ENCODE assay signal across 15 mouse cellular contexts in the genomic region with DNA sequence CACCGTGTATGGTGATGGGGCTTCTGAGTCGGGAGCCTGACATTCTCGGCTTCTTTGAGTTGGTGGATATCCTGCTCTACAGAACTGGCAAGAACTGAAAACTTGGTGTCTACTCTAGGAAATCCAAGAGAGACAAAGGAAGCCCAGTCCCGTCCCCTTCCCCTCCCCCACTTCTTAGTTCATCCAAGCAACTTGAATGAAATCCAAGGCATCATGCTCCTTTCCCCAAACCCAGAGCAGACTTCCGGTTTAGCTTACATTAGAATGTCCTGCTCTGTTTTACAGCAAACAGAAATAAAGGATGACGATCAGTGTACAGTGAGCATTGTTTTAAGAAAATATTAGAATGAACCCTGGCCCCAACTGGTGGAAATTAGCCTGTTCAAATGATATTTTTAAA. TPM values are rescaled to one million over a fixed set of nuclear protein-coding genes. Genes with fewer than 3 reads are reported as not detected.
DNase-seq lines count a peak whose midpoint lies in the region; ATAC-seq and TF ChIP-seq lines count a peak whose summit lies in the region.
"Had no signal": no experiment of that assay in that cellular context is flagged by ENCODE, and none has a peak within 500 bp of the region (broad histone marks: within the 10 kb centered on the region; RNA-seq: fewer than 3 reads in every experiment).

No protein-coding gene starts in this region.

- H3K9me3 ChIP-seq in hindbrain, postnatal 0 days (ENCODE audit: low read length), result no peaks in the 10 kb centered on the region
- no peaks in the 10 kb centered on the region for H3K9me3 ChIP-seq in hindbrain, embryonic 14.5 days (ENCODE audit: control insufficient read depth, low read length)
- no peaks in the 10 kb centered on the region for H3K9me3 ChIP-seq in midbrain, embryonic 10.5 days (replicated peaks)
- no peaks in the 10 kb centered on the region for H3K9me3 ChIP-seq in midbrain, embryonic 11.5 days (ENCODE audit: control insufficient read depth, low read length)
- H3K9me3 ChIP-seq in kidney, postnatal 0 days (replicated peaks; ENCODE audit: low read length), result no peaks in the 10 kb centered on the region
- H3K9me3 ChIP-seq: embryonic facial prominence, embryonic 13.5 days; hindbrain, embryonic 13.5 days; liver, embryonic 15.5 days; midbrain, embryonic 15.5 days had no signal

- no peak for ATAC-seq in hindbrain, postnatal 0 days
- ATAC-seq in hindbrain, embryonic 14.5 days (ENCODE audit: low FRiP score), result no peak
- ATAC-seq in midbrain, embryonic 11.5 days (ENCODE audit: low FRiP score), result no peak
- ATAC-seq in kidney, postnatal 0 days (replicated peaks; ENCODE audit: low FRiP score, low read depth), result no peak
- ATAC-seq: forebrain, embryonic 16.5 days; midbrain, embryonic 15.5 days had no signal

- H3K4me2 ChIP-seq in hindbrain, postnatal 0 days (ENCODE audit: low read depth, low read length), result no peak overlapping the region
- H3K4me2 ChIP-seq in hindbrain, embryonic 14.5 days (replicated peaks), result no peak overlapping the region
- no peak overlapping the region for H3K4me2 ChIP-seq in midbrain, embryonic 11.5 days
- H3K4me2 ChIP-seq in kidney, postnatal 0 days (ENCODE audit: low read length), result no peak overlapping the region
- H3K4me2 ChIP-seq: embryonic facial prominence, embryonic 13.5 days; hindbrain, embryonic 13.5 days; liver, embryonic 15.5 days; midbrain, embryonic 15.5 days had no signal

- TF ChIP-seq POLR2A in olfactory bulb, adult 2 months (IDR thresholded peaks at IDR 0.05; ENCODE audit: insufficient read depth, low read depth, low read length), result no peak

- no peaks in the 10 kb centered on the region for H3K36me3 ChIP-seq in hindbrain, postnatal 0 days (ENCODE audit: insufficient read depth, low read length)
- no peaks in the 10 kb centered on the region for H3K36me3 ChIP-seq in hindbrain, embryonic 14.5 days (replicated peaks; ENCODE audit: control insufficient read depth, insufficient read depth)
- H3K36me3 ChIP-seq in midbrain, embryonic 10.5 days, result no peaks in the 10 kb centered on the region
- H3K36me3 ChIP-seq in midbrain, embryonic 11.5 days (ENCODE audit: control insufficient read depth, insufficient read depth, low read length), result no peaks in the 10 kb centered on the region
- H3K36me3 ChIP-seq in kidney, postnatal 0 days (ENCODE audit: insufficient read depth, low read length), result no peaks in the 10 kb centered on the region
- H3K36me3 ChIP-seq: embryonic facial prominence, embryonic 13.5 days; hindbrain, embryonic 13.5 days; liver, embryonic 15.5 days; midbrain, embryonic 15.5 days had no signal

- no peak overlapping the region for H3K9ac ChIP-seq in hindbrain, postnatal 0 days (replicated peaks; ENCODE audit: low read length)
- H3K9ac ChIP-seq in hindbrain, embryonic 14.5 days, result no peak overlapping the region
- H3K9ac ChIP-seq in midbrain, embryonic 11.5 days (ENCODE audit: low read length), result no peak overlapping the region
- no peak overlapping the region for H3K9ac ChIP-seq in kidney, postnatal 0 days (ENCODE audit: low read depth, low read length)
- H3K9ac ChIP-seq: embryonic facial prominence, embryonic 13.5 days; hindbrain, embryonic 13.5 days; liver, embryonic 15.5 days; midbrain, embryonic 15.5 days had no signal

- H3K4me1 ChIP-seq in hindbrain, postnatal 0 days (ENCODE audit: insufficient read depth, low read length), result no peaks in the 10 kb centered on the region
- H3K4me1 ChIP-seq in hindbrain, embryonic 14.5 days (replicated peaks; ENCODE audit: control insufficient read depth, insufficient read depth, low read length), result no peaks in the 10 kb centered on the region
- H3K4me1 ChIP-seq in midbrain, embryonic 10.5 days, result peaks cover 5% of the 10 kb centered on the region
- no peaks in the 10 kb centered on the region for H3K4me1 ChIP-seq in midbrain, embryonic 11.5 days (ENCODE audit: control insufficient read depth, insufficient read depth, low read length)
- H3K4me1 ChIP-seq in kidney, postnatal 0 days (replicated peaks; ENCODE audit: insufficient read depth, low read length), result no peaks in the 10 kb centered on the region
- peaks cover 4% of the 10 kb centered on the region for H3K4me1 ChIP-seq in olfactory bulb, adult 2 months (ENCODE audit: control insufficient read depth, insufficient read depth, low read length)
- H3K4me1 ChIP-seq: embryonic facial prominence, embryonic 13.5 days; hindbrain, embryonic 13.5 days; midbrain, embryonic 15.5 days had no signal

- H3K4me3 ChIP-seq in hindbrain, postnatal 0 days (ENCODE audit: low read length), result no peak overlapping the region
- no peak overlapping the region for H3K4me3 ChIP-seq in hindbrain, embryonic 14.5 days (replicated peaks; ENCODE audit: low read length)
- no peak overlapping the region for H3K4me3 ChIP-seq in midbrain, embryonic 10.5 days
- no peak overlapping the region for H3K4me3 ChIP-seq in midbrain, embryonic 11.5 days (ENCODE audit: low read depth, low read length)
- no peak overlapping the region for H3K4me3 ChIP-seq in kidney, postnatal 0 days (replicated peaks; ENCODE audit: low read depth, low read length)
- H3K4me3 ChIP-seq in olfactory bulb, adult 2 months (ENCODE audit: insufficient read depth, low read depth, low read length), result no peak overlapping the region
- H3K4me3 ChIP-seq: embryonic facial prominence, embryonic 13.5 days; hindbrain, embryonic 13.5 days; layer of hippocampus, adult 2 months; liver, embryonic 15.5 days; midbrain, embryonic 15.5 days had no signal

- WGBS in hindbrain, postnatal 0 days, result 56% methylated on average over 6 of the region's 6 CpGs
- 72% methylated on average over 6 of the region's 6 CpGs for WGBS in hindbrain, embryonic 14.5 days
- WGBS in midbrain, embryonic 10.5 days, result 73% methylated on average over 6 of the region's 6 CpGs
- WGBS in midbrain, embryonic 11.5 days, result 73% methylated on average over 6 of the region's 6 CpGs
- 63% methylated on average over 6 of the region's 6 CpGs for WGBS in kidney, postnatal 0 days
- 43% methylated on average over 6 of the region's 6 CpGs for WGBS in olfactory bulb, adult 2 months

- no peak for TF ChIP-seq CTCF in hindbrain, postnatal 0 days (IDR thresholded peaks at IDR 0.05; ENCODE audit: low read depth)
- TF ChIP-seq CTCF in kidney, postnatal 0 days (IDR thresholded peaks at IDR 0.05; ENCODE audit: low read depth), result no peak
- no peak for TF ChIP-seq CTCF in olfactory bulb, adult 2 months (IDR thresholded peaks at IDR 0.05; ENCODE audit: insufficient read depth, low read depth, low read length)

- peak; percentile 20 for DNase-seq in hindbrain, postnatal 0 days (ENCODE audit: low spot score)
- no peak for DNase-seq in hindbrain, embryonic 14.5 days (ENCODE audit: low spot score)
- DNase-seq in midbrain, embryonic 10.5 days (ENCODE audit: low spot score), result no peak
- DNase-seq in midbrain, embryonic 11.5 days (ENCODE audit: low spot score, missing footprints), result no peak
- DNase-seq in kidney, postnatal 0 days (ENCODE audit: low spot score), result peak; percentile 61
- no peak for DNase-seq in frontal cortex, postnatal 14 days (ENCODE audit: low spot score in 2 of 2)
- DNase-seq: cerebellum, adult 9-11 months; gastrocnemius, postnatal 36 days had no signal

- H3K27me3 ChIP-seq in hindbrain, postnatal 0 days (ENCODE audit: insufficient read depth, low read length), result no peaks in the 10 kb centered on the region
- H3K27me3 ChIP-seq in hindbrain, embryonic 14.5 days (ENCODE audit: control insufficient read depth, insufficient read depth, low read length), result no peaks in the 10 kb centered on the region
- no peaks in the 10 kb centered on the region for H3K27me3 ChIP-seq in midbrain, embryonic 10.5 days (ENCODE audit: low read depth, poor library complexity, severe bottlenecking)
- H3K27me3 ChIP-seq in midbrain, embryonic 11.5 days (ENCODE audit: control insufficient read depth, insufficient read depth, low read length), result no peaks in the 10 kb centered on the region
- H3K27me3 ChIP-seq in kidney, postnatal 0 days (ENCODE audit: insufficient read depth, low read length), result no peaks in the 10 kb centered on the region
- H3K27me3 ChIP-seq: embryonic facial prominence, embryonic 13.5 days; hindbrain, embryonic 13.5 days; liver, embryonic 15.5 days; midbrain, embryonic 15.5 days had no signal

- H3K27ac ChIP-seq in hindbrain, postnatal 0 days, result no peak overlapping the region
- no peak overlapping the region for H3K27ac ChIP-seq in hindbrain, embryonic 14.5 days
- 0 out of 2 replicates have a peak overlapping the region, but pooled peaks have one; percentile 17 for H3K27ac ChIP-seq in midbrain, embryonic 10.5 days (replicated peaks)
- H3K27ac ChIP-seq in midbrain, embryonic 11.5 days (ENCODE audit: low read depth, low read length), result no peak overlapping the region
- H3K27ac ChIP-seq in kidney, postnatal 0 days, result peak overlapping the region; percentile 66; the same call in 1 of the 2 replicates
- peak overlapping the region; percentile 38; the same call in 1 of the 2 replicates for H3K27ac ChIP-seq in olfactory bulb, adult 2 months (ENCODE audit: insufficient read depth, low read depth, low read length)
- H3K27ac ChIP-seq: embryonic facial prominence, embryonic 13.5 days; hindbrain, embryonic 13.5 days; liver, embryonic 15.5 days; midbrain, embryonic 15.5 days had no signal

RNA-seq across cellular contexts. Expression of gene Ssb, which starts 12.1 kb away (rescaled TPM):
- total RNA-seq in hindbrain, postnatal 0 days (2014; rRNA removed), result 32.2 and 49.2 TPM in 2 replicates
- polyA plus RNA-seq in hindbrain, postnatal 0 days (2015; fragmentation: Nextera tagmentation; extraction: Ambion mirVana), result 288 and 322 TPM in 2 replicates
- 225 and 239 TPM in 2 replicates for polyA plus RNA-seq in hindbrain, embryonic 14.5 days (2014; fragmentation: Nextera tagmentation; extraction: Ambion mirVana)
- polyA plus RNA-seq in midbrain, embryonic 10.5 days (2016; fragmentation: Nextera tagmentation; extraction: Ambion mirVana), result 354 and 383 TPM in 2 replicates
- polyA plus RNA-seq in midbrain, embryonic 11.5 days (2014; fragmentation: Nextera tagmentation; extraction: Ambion mirVana), result 440 and 468 TPM in 2 replicates
- 351 and 354 TPM in 2 replicates for polyA plus RNA-seq in kidney, postnatal 0 days (2015; fragmentation: Nextera tagmentation; extraction: Ambion mirVana)
- 660 TPM in 1 of 2 replicates, not detected in the other for polyA plus RNA-seq in olfactory bulb, adult 2 months (2012; ENCODE audit: insufficient read depth, insufficient read length, low replicate concordance, missing spikeins)

RNA-seq across cellular contexts. Expression of gene Klhl23, which starts 27.5 kb away (rescaled TPM):
- total RNA-seq in hindbrain, postnatal 0 days (2014; rRNA removed), result 104 and 130 TPM in 2 replicates
- 71.8 and 83.3 TPM in 2 replicates for polyA plus RNA-seq in hindbrain, postnatal 0 days (2015; fragmentation: Nextera tagmentation; extraction: Ambion mirVana)
- 106 and 112 TPM in 2 replicates for polyA plus RNA-seq in hindbrain, embryonic 14.5 days (2014; fragmentation: Nextera tagmentation; extraction: Ambion mirVana)
- polyA plus RNA-seq in midbrain, embryonic 10.5 days (2016; fragmentation: Nextera tagmentation; extraction: Ambion mirVana), result 26.7 and 32.2 TPM in 2 replicates
- polyA plus RNA-seq in midbrain, embryonic 11.5 days (2014; fragmentation: Nextera tagmentation; extraction: Ambion mirVana), result 35.0 and 38.2 TPM in 2 replicates
- 14.2 and 15.4 TPM in 2 replicates for polyA plus RNA-seq in kidney, postnatal 0 days (2015; fragmentation: Nextera tagmentation; extraction: Ambion mirVana)
- not detected in 2 replicates for polyA plus RNA-seq in olfactory bulb, adult 2 months (2012; ENCODE audit: insufficient read depth, insufficient read length, low replicate concordance, missing spikeins)

RNA-seq across cellular contexts. Expression of gene Mettl5, which starts 36.2 kb away (rescaled TPM):
- 10.9 and 14.1 TPM in 2 replicates for total RNA-seq in hindbrain, postnatal 0 days (2014; rRNA removed)
- polyA plus RNA-seq in hindbrain, postnatal 0 days (2015; fragmentation: Nextera tagmentation; extraction: Ambion mirVana), result 39.4 TPM in 2 replicates
- polyA plus RNA-seq in hindbrain, embryonic 14.5 days (2014; fragmentation: Nextera tagmentation; extraction: Ambion mirVana), result 32.8 and 33.7 TPM in 2 replicates
- polyA plus RNA-seq in midbrain, embryonic 10.5 days (2016; fragmentation: Nextera tagmentation; extraction: Ambion mirVana), result 43.4 and 44.7 TPM in 2 replicates
- polyA plus RNA-seq in midbrain, embryonic 11.5 days (2014; fragmentation: Nextera tagmentation; extraction: Ambion mirVana), result 37.6 and 41.4 TPM in 2 replicates
- 45.8 and 47.0 TPM in 2 replicates for polyA plus RNA-seq in kidney, postnatal 0 days (2015; fragmentation: Nextera tagmentation; extraction: Ambion mirVana)
- polyA plus RNA-seq in olfactory bulb, adult 2 months (2012; ENCODE audit: insufficient read depth, insufficient read length, low replicate concordance, missing spikeins), result not detected in 2 replicates

RNA-seq across cellular contexts. Expression of gene Ubr3, which starts 47.8 kb away (rescaled TPM):
- 32.5 and 35.1 TPM in 2 replicates for total RNA-seq in hindbrain, postnatal 0 days (2014; rRNA removed)
- polyA plus RNA-seq in hindbrain, postnatal 0 days (2015; fragmentation: Nextera tagmentation; extraction: Ambion mirVana), result 15.3 and 17.5 TPM in 2 replicates
- polyA plus RNA-seq in hindbrain, embryonic 14.5 days (2014; fragmentation: Nextera tagmentation; extraction: Ambion mirVana), result 16.3 and 21.3 TPM in 2 replicates
- 11.7 and 15.9 TPM in 2 replicates for polyA plus RNA-seq in midbrain, embryonic 10.5 days (2016; fragmentation: Nextera tagmentation; extraction: Ambion mirVana)
- polyA plus RNA-seq in midbrain, embryonic 11.5 days (2014; fragmentation: Nextera tagmentation; extraction: Ambion mirVana), result 17.1 and 18.9 TPM in 2 replicates
- polyA plus RNA-seq in kidney, postnatal 0 days (2015; fragmentation: Nextera tagmentation; extraction: Ambion mirVana), result 12.8 and 13.0 TPM in 2 replicates
- polyA plus RNA-seq in olfactory bulb, adult 2 months (2012; ENCODE audit: insufficient read depth, insufficient read length, low replicate concordance, missing spikeins), result 194 TPM in 1 of 2 replicates, not detected in the other

RNA-seq across cellular contexts. Expression of gene Phospho2, which starts 59.8 kb away (rescaled TPM):
- 14.3 and 19.8 TPM in 2 replicates for total RNA-seq in hindbrain, postnatal 0 days (2014; rRNA removed)
- polyA plus RNA-seq in hindbrain, postnatal 0 days (2015; fragmentation: Nextera tagmentation; extraction: Ambion mirVana), result 27.6 and 29.7 TPM in 2 replicates
- polyA plus RNA-seq in hindbrain, embryonic 14.5 days (2014; fragmentation: Nextera tagmentation; extraction: Ambion mirVana), result 40.2 and 47.0 TPM in 2 replicates
- polyA plus RNA-seq in midbrain, embryonic 10.5 days (2016; fragmentation: Nextera tagmentation; extraction: Ambion mirVana), result 30.4 and 32.8 TPM in 2 replicates
- 44.3 and 49.9 TPM in 2 replicates for polyA plus RNA-seq in midbrain, embryonic 11.5 days (2014; fragmentation: Nextera tagmentation; extraction: Ambion mirVana)
- polyA plus RNA-seq in kidney, postnatal 0 days (2015; fragmentation: Nextera tagmentation; extraction: Ambion mirVana), result 28.2 and 28.5 TPM in 2 replicates
- not detected in 2 replicates for polyA plus RNA-seq in olfactory bulb, adult 2 months (2012; ENCODE audit: insufficient read depth, insufficient read length, low replicate concordance, missing spikeins)

Comparison
In these comparisons a context has a peak if more than half of its experiments do, and no peak if none do; other contexts are left out.
1. DNase-seq: peak in hindbrain, postnatal 0 days (single experiment) and kidney, postnatal 0 days (single experiment); none in hindbrain, embryonic 14.5 days (single experiment), midbrain, embryonic 10.5 days (single experiment), midbrain, embryonic 11.5 days (single experiment) and frontal cortex, postnatal 14 days (0 of 2).
2. H3K27ac ChIP-seq: peak in midbrain, embryonic 10.5 days (single experiment), kidney, postnatal 0 days (single experiment) and olfactory bulb, adult 2 months (single experiment); none in hindbrain, postnatal 0 days (single experiment), hindbrain, embryonic 14.5 days (single experiment) and midbrain, embryonic 11.5 days (single experiment).